In the genomic region with DNA sequence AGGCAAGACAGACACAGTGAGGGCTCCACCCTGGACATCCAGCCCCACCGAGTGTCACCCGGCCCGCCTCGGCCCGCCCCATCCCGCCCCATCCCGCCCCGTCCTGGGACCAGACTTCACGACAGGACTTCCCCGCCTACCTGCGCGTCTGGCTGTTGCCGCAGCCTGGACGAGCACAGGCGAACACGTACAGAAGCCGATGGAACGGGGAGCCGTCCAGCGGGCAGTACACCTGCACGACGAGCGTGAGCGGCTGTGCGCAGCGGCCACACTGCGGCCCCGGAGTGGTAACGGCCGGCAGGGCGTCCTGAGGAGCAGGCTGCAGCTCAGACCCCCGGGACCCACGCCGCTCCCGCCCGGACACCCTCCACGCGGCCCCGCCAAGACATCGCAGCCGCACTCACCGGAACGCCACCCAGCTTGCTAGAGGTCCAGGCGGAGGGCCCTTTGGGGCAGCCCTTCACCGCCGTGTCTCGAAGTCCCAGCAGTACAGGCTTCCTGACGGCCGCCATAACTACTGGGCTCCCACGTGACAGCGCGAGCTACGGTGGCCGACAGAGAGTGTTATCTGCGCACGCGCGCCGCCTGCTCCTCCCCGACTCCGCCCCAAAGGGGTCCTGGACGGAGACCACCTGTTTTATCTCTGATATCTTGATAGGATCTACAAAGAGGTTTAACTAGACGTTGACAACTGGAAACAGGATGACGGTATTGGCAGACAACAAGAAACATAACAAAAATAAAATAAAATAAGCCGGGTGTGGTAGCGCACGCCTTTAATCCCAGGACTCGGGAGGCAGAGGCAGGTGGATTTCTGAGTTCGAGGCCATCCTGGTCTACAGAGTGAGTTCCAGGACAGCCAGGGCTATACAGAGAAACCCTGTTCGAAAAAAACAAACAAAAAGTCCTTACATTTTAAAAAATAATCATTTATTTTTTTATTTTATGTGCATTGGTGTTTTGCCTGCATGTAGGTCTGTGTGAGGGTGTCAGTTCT, we compare ENCODE assay signal across 8 mouse cellular contexts. TPM values are rescaled to one million over a fixed set of nuclear protein-coding genes. Genes with fewer than 3 reads are reported as not detected.
DNase-seq lines count a peak whose midpoint lies in the region; ATAC-seq lines count a peak whose summit lies in the region.

A gene (minus strand): TSS at position 530 of the 997 bp plus-strand sequence.

- WGBS in forebrain, embryonic 11.5 days = 4% methylated on average over 70 of the region's 70 CpGs
- 2% methylated on average over 70 of the region's 70 CpGs for WGBS in heart, embryonic 16.5 days
- WGBS in liver, embryonic 15.5 days (ENCODE audit: insufficient replicate concordance) = 2% methylated on average over 70 of the region's 70 CpGs
- 3% methylated on average over 69 of the region's 70 CpGs for WGBS in neural tube, embryonic 12.5 days

- no peaks in the 10 kb centered on the region for H3K27me3 ChIP-seq in forebrain, embryonic 11.5 days (ENCODE audit: control insufficient read depth, insufficient read depth, low read length)
- no peaks in the 10 kb centered on the region for H3K27me3 ChIP-seq in heart, embryonic 16.5 days (ENCODE audit: control insufficient read depth, insufficient read depth, low read length)
- H3K27me3 ChIP-seq in liver, embryonic 15.5 days = no peaks in the 10 kb centered on the region
- no peaks in the 10 kb centered on the region for H3K27me3 ChIP-seq in neural tube, embryonic 12.5 days (replicated peaks)

- H3K9me3 ChIP-seq in forebrain, embryonic 11.5 days (ENCODE audit: control insufficient read depth, low read length) = no peaks in the 10 kb centered on the region
- no peaks in the 10 kb centered on the region for H3K9me3 ChIP-seq in heart, embryonic 16.5 days (replicated peaks; ENCODE audit: control insufficient read depth, low read length)
- no peaks in the 10 kb centered on the region for H3K9me3 ChIP-seq in liver, embryonic 15.5 days (replicated peaks)
- no peaks in the 10 kb centered on the region for H3K9me3 ChIP-seq in neural tube, embryonic 12.5 days

- H3K27ac ChIP-seq in forebrain, embryonic 11.5 days (ENCODE audit: low read depth, low read length) = no peak within 1 kb of the TSS
- H3K27ac ChIP-seq in heart, embryonic 16.5 days (ENCODE audit: low read length) = peak within 1 kb of the TSS; percentile 49
- H3K27ac ChIP-seq in liver, embryonic 15.5 days (replicated peaks) = peak within 1 kb of the TSS; percentile 79
- H3K27ac ChIP-seq in neural tube, embryonic 12.5 days = no peak within 1 kb of the TSS

- DNase-seq in CD8-positive naive resting alpha-beta T cell, adult 2 months (ENCODE audit: low read depth in 2 of 2, low spot score in 2 of 2) = peak; percentile 89 to 90
- peak; percentile 68 for DNase-seq in c-Kit-positive CD71-negative TER-119-negative erythroid progenitor cells, embryonic 14.5 days (ENCODE audit: low read depth)
- peak; percentile 95 for DNase-seq in forebrain, embryonic 11.5 days (ENCODE audit: low spot score)
- peak; percentile 93 to 95 for DNase-seq in kidney, postnatal 36 days
- peak; percentile 69 for DNase-seq in telencephalon, adult 2 months (ENCODE audit: low read depth, low spot score)

- H3K4me3 ChIP-seq in forebrain, embryonic 11.5 days (ENCODE audit: low read depth, low read length) = peak within 1 kb of the TSS; percentile 97
- peak within 1 kb of the TSS; percentile 70 for H3K4me3 ChIP-seq in heart, embryonic 16.5 days (ENCODE audit: low read length)
- peak within 1 kb of the TSS; percentile 77 for H3K4me3 ChIP-seq in liver, embryonic 15.5 days (replicated peaks)
- peak within 1 kb of the TSS; percentile 96 for H3K4me3 ChIP-seq in neural tube, embryonic 12.5 days

- H3K4me1 ChIP-seq in forebrain, embryonic 11.5 days (replicated peaks; ENCODE audit: control insufficient read depth, insufficient read depth, low read length) = no peaks in the 10 kb centered on the region; the same call in 1 of the 2 replicates
- H3K4me1 ChIP-seq in heart, embryonic 16.5 days (ENCODE audit: control insufficient read depth, insufficient read depth, low read length) = peaks cover 9% of the 10 kb centered on the region
- H3K4me1 ChIP-seq in liver, embryonic 15.5 days (replicated peaks) = peaks cover 17% of the 10 kb centered on the region
- 0 out of 2 replicates have a peak, but pooled peaks cover 9% of the 10 kb centered on the region for H3K4me1 ChIP-seq in neural tube, embryonic 12.5 days

- ATAC-seq in forebrain, embryonic 11.5 days (replicated peaks; ENCODE audit: low FRiP score) = peak; percentile 96
- peak; percentile 93 for ATAC-seq in heart, embryonic 16.5 days (replicated peaks; ENCODE audit: extremely low read depth, insufficient read depth, low FRiP score)
- peak; percentile 94 for ATAC-seq in liver, embryonic 15.5 days (ENCODE audit: insufficient read depth)
- ATAC-seq in neural tube, embryonic 12.5 days (ENCODE audit: low FRiP score, low read depth) = peak; percentile 94

- peak within 1 kb of the TSS; percentile 88 for H3K9ac ChIP-seq in forebrain, embryonic 11.5 days (ENCODE audit: low read length)
- H3K9ac ChIP-seq in heart, embryonic 16.5 days (ENCODE audit: low read length) = peak within 1 kb of the TSS; percentile 87
- H3K9ac ChIP-seq in liver, embryonic 15.5 days = peak within 1 kb of the TSS; percentile 72
- H3K9ac ChIP-seq in neural tube, embryonic 12.5 days = peak within 1 kb of the TSS; percentile 92

- H3K36me3 ChIP-seq in forebrain, embryonic 11.5 days (ENCODE audit: control insufficient read depth, insufficient read depth, low read length) = peaks cover 10% of the 10 kb centered on the region; the same call in 1 of the 2 replicates
- H3K36me3 ChIP-seq in heart, embryonic 16.5 days (ENCODE audit: control insufficient read depth, insufficient read depth) = peaks cover 21% of the 10 kb centered on the region
- H3K36me3 ChIP-seq in liver, embryonic 15.5 days (replicated peaks) = peaks cover 29% of the 10 kb centered on the region
- H3K36me3 ChIP-seq in neural tube, embryonic 12.5 days = peaks cover 35% of the 10 kb centered on the region

- peak within 1 kb of the TSS; percentile 56 for H3K4me2 ChIP-seq in forebrain, embryonic 11.5 days (ENCODE audit: low read depth, low read length, severe bottlenecking)
- H3K4me2 ChIP-seq in heart, embryonic 16.5 days (ENCODE audit: low read depth, low read length) = peak within 1 kb of the TSS; percentile 89
- H3K4me2 ChIP-seq in liver, embryonic 15.5 days = peak within 1 kb of the TSS; percentile 72
- H3K4me2 ChIP-seq in neural tube, embryonic 12.5 days (replicated peaks) = peak within 1 kb of the TSS; percentile 94

RNA-seq across cellular contexts. Expression of the gene that starts here (rescaled TPM):
- polyA plus RNA-seq in forebrain, embryonic 11.5 days (2014; fragmentation: Nextera tagmentation; extraction: Ambion mirVana) = 62.3 and 66.5 TPM in 2 replicates
- 59.3 and 59.5 TPM in 2 replicates for polyA plus RNA-seq in heart, embryonic 16.5 days (2015; fragmentation: Nextera tagmentation; extraction: Ambion mirVana)
- 20.9 and 26.0 TPM in 2 replicates for polyA plus RNA-seq in liver, embryonic 15.5 days (2015; fragmentation: Nextera tagmentation; extraction: Ambion mirVana)
- polyA plus RNA-seq in neural tube, embryonic 12.5 days (2016; fragmentation: Nextera tagmentation; extraction: Ambion mirVana) = 66.2 and 77.8 TPM in 2 replicates

Comparison
In these comparisons a context has a peak if more than half of its experiments do, and no peak if none do; other contexts are left out.
1. H3K27ac ChIP-seq: peak in heart, embryonic 16.5 days (single experiment) and liver, embryonic 15.5 days (single experiment); none in forebrain, embryonic 11.5 days (single experiment) and neural tube, embryonic 12.5 days (single experiment).
2. Peak in every context shown above with its lines, with median percentiles within 50 percentile points of each other: DNase-seq, ATAC-seq, H3K4me2 ChIP-seq, H3K4me3 ChIP-seq and H3K9ac ChIP-seq.